Mouse (Mus musculus) urinary bladder, postnatal 4 days (tissue): ENCODE data around the gene Trmt5.

ENCODE experiments used
- DNase-seq, 2 experiments: peaks; one replicate each; pipeline ENCODE4 v3.0.0; 2021 to 2022; ENCODE audit warnings: low spot score in 2 of 2

Gene Trmt5

GRCm38 (mm10) chr12:73286287-73287092, at the start of gene Trmt5, which contains the start of gene Slc38a6:
TSS of gene Trmt5 (minus strand) at chr12:73286710.
TSS of gene Slc38a6 (plus strand) at chr12:73286779.
- DNase-seq = peak; percentile 88 to 92

GRCm38 (mm10) chr12:73334051-73334551, 47.6 kb upstream of the Trmt5 start:
- no peak for DNase-seq

GRCm38 (mm10) chr12:73332701-73333100, 46.2 kb upstream of the Trmt5 start:
- DNase-seq = no peak

GRCm38 (mm10) chr12:73330236-73330635, 43.7 kb upstream of the Trmt5 start:
- DNase-seq = no peak

GRCm38 (mm10) chr12:73328448-73329167, 42.1 kb upstream of the Trmt5 start:
- DNase-seq = no peak

- no peak for DNase-seq
Observed at GRCm38 (mm10) chr12:73327381-73327780, 40.9 kb upstream of the Trmt5 start.

GRCm38 (mm10) chr12:73325617-73326016, 39.1 kb upstream of the Trmt5 start:
- DNase-seq = no peak

GRCm38 (mm10) chr12:73325181-73325580, 38.7 kb upstream of the Trmt5 start:
- DNase-seq = no peak

GRCm38 (mm10) chr12:73324742-73325141, 38.2 kb upstream of the Trmt5 start:
- DNase-seq = no peak

GRCm38 (mm10) chr12:73324180-73324586, 37.7 kb upstream of the Trmt5 start:
- DNase-seq = no peak

GRCm38 (mm10) chr12:73317706-73318686, 31.5 kb upstream of the Trmt5 start:
- DNase-seq = no peak

- no peak for DNase-seq
Observed at GRCm38 (mm10) chr12:73308711-73309110, 22.2 kb upstream of the Trmt5 start.

- DNase-seq = no peak
Observed at GRCm38 (mm10) chr12:73307750-73308149, 21.2 kb upstream of the Trmt5 start.

GRCm38 (mm10) chr12:73304636-73305035, 18.1 kb upstream of the Trmt5 start:
- DNase-seq = no peak

- DNase-seq = no peak
Observed at GRCm38 (mm10) chr12:73300531-73300930, 14.0 kb upstream of the Trmt5 start.

- DNase-seq = no peak
Observed at GRCm38 (mm10) chr12:73298621-73299020, 12.1 kb upstream of the Trmt5 start.

- DNase-seq = no peak
Observed at GRCm38 (mm10) chr12:73295505-73296140, 9.1 kb upstream of the Trmt5 start.

GRCm38 (mm10) chr12:73294884-73295283, 8.4 kb upstream of the Trmt5 start:
- DNase-seq = no peak

- DNase-seq = no peak
Observed at GRCm38 (mm10) chr12:73288626-73289025, 2.1 kb upstream of the Trmt5 start.

GRCm38 (mm10) chr12:73287609-73288008, 1.1 kb upstream of the Trmt5 start:
- no peak for DNase-seq

- no peak for DNase-seq
Observed at GRCm38 (mm10) chr12:73274921-73275320, 11.6 kb downstream of the Trmt5 start.
